Mouse (Mus musculus) retina, adult 2 months (tissue): ENCODE results near the gene Lrrc74b.
"Not testable (repeated sequence)": the region's sequence is repeated elsewhere in the genome, so short reads cannot be mapped to it uniquely, and the experiment has no call there.

ENCODE experiments used
- DNase-seq: peaks from one replicate; pipeline ENCODE4 v3.0.0-alpha.2; 2012; ENCODE audit warnings: low read depth, low spot score

The Lrrc74b gene

GRCm38 (mm10) chr16:17561128-17561750 is at the start of gene Lrrc74b:
TSS of gene Lrrc74b (minus strand) at chr16:17561247.
- DNase-seq: no peak

- DNase-seq: no peak
Measured at GRCm38 (mm10) chr16:17605684-17606083, 44.6 kb upstream of the Lrrc74b start.

- DNase-seq: no peak
Measured at GRCm38 (mm10) chr16:17604941-17605340, 43.9 kb upstream of the Lrrc74b start.

- no peak for DNase-seq
Measured at GRCm38 (mm10) chr16:17600944-17601562, 40.0 kb upstream of the Lrrc74b start.

- no peak for DNase-seq
Measured at GRCm38 (mm10) chr16:17590731-17591130, 29.7 kb upstream of the Lrrc74b start.

GRCm38 (mm10) chr16:17584555-17584954 is 23.5 kb upstream of the Lrrc74b start:
- no peak for DNase-seq

- DNase-seq: no peak
Measured at GRCm38 (mm10) chr16:17583064-17583463, 22.0 kb upstream of the Lrrc74b start, which contains the start of gene Slc7a4. TSS of gene Slc7a4 (minus strand) at chr16:17583214.

- no peak for DNase-seq
Measured at GRCm38 (mm10) chr16:17576825-17577215, 15.8 kb upstream of the Lrrc74b start.

- DNase-seq: no peak
Measured at GRCm38 (mm10) chr16:17575870-17576824, 15.1 kb upstream of the Lrrc74b start.

- DNase-seq: no peak
Measured at GRCm38 (mm10) chr16:17566186-17566585, 5.1 kb upstream of the Lrrc74b start.

- no peak for DNase-seq
Measured at GRCm38 (mm10) chr16:17564771-17565170, 3.7 kb upstream of the Lrrc74b start.

GRCm38 (mm10) chr16:17564221-17564620 is 3.2 kb upstream of the Lrrc74b start:
- no peak for DNase-seq

- DNase-seq: no peak
Measured at GRCm38 (mm10) chr16:17563580-17563979, 2.5 kb upstream of the Lrrc74b start.

GRCm38 (mm10) chr16:17561751-17562208 is 733 bp upstream of the Lrrc74b start, which contains the start of gene P2rx6:
TSS of gene P2rx6 (plus strand) at chr16:17561885.
- no peak for DNase-seq

- DNase-seq: no peak
Measured at GRCm38 (mm10) chr16:17559396-17560027, 1.5 kb downstream of the Lrrc74b start.

GRCm38 (mm10) chr16:17558811-17559210 is 2.2 kb downstream of the Lrrc74b start:
- DNase-seq: no peak

- DNase-seq: peak; percentile 67
Measured at GRCm38 (mm10) chr16:17557947-17558480, 3.0 kb downstream of the Lrrc74b start.

- DNase-seq: no peak
Measured at GRCm38 (mm10) chr16:17556907-17557306, 4.1 kb downstream of the Lrrc74b start.

- DNase-seq: no peak
Measured at GRCm38 (mm10) chr16:17556180-17556579, 4.9 kb downstream of the Lrrc74b start.

- not testable (repeated sequence) for DNase-seq
Measured at GRCm38 (mm10) chr16:17554702-17555101, 6.3 kb downstream of the Lrrc74b start.
